Mouse (Mus musculus) forebrain, embryonic 11.5 days (tissue): ENCODE data around the gene Bloc1s5. TPM values are rescaled to one million over a fixed set of nuclear protein-coding genes. Genes with fewer than 3 reads are reported as not detected.
"Not testable (repeated sequence)": the region's sequence is repeated elsewhere in the genome, so short reads cannot be mapped to it uniquely, and the experiment has no call there.

Source experiments
- ATAC-seq: fragments of 200-750 bp; cut with Nextera tagmentation; replicated peaks from 2 replicates; pipeline ENCODE4 v1.8.0; 2017; ENCODE audit warnings: moderate TSS enrichment; ENCODE audit not compliant: low FRiP score
- DNase-seq: peaks from one replicate; pipeline ENCODE4 v3.0.0-alpha.2; 2017; ENCODE audit warnings: low spot score
- H3K27ac ChIP-seq: fragments of 300-500 bp; sonication (generic); 2 replicates; pipeline ENCODE4 v1.5.1; 2014; ENCODE audit warnings: low read depth, low read length
- H3K27me3 ChIP-seq: fragments of 300-500 bp; sonication (generic); 2 replicates; pipeline ENCODE4 v1.6.1; 2014; ENCODE audit warnings: mild to moderate bottlenecking, low read length, mixed read lengths; ENCODE audit not compliant: control insufficient read depth, insufficient read depth
- H3K36me3 ChIP-seq: fragments of 300-500 bp; sonication (generic); 2 replicates; pipeline ENCODE4 v1.6.1; 2014; ENCODE audit warnings: mild to moderate bottlenecking, low read length, moderate library complexity, mixed read lengths; ENCODE audit not compliant: control insufficient read depth, insufficient read depth
- H3K4me1 ChIP-seq: fragments of 300-500 bp; sonication (generic); replicated peaks from 2 replicates; pipeline ENCODE4 v1.6.1; 2014; ENCODE audit warnings: low read length, mixed read lengths; ENCODE audit not compliant: control insufficient read depth, insufficient read depth
- H3K4me2 ChIP-seq: fragments of 300-500 bp; sonication (generic); 2 replicates; pipeline ENCODE4 v1.6.1; 2014; ENCODE audit warnings: low read depth, mild to moderate bottlenecking, low read length, moderate library complexity, mixed read lengths; ENCODE audit not compliant: severe bottlenecking
- H3K4me3 ChIP-seq: fragments of 300-500 bp; sonication (generic); 2 replicates; pipeline ENCODE4 v1.5.1; 2014; ENCODE audit warnings: low read depth, low read length
- H3K9ac ChIP-seq: fragments of 300-500 bp; sonication (generic); 2 replicates; pipeline ENCODE4 v1.6.1; 2014; ENCODE audit warnings: low read length
- H3K9me3 ChIP-seq: fragments of 300-500 bp; sonication (generic); 2 replicates; pipeline ENCODE4 v1.6.1; 2016; ENCODE audit warnings: low read length, mixed read lengths; ENCODE audit not compliant: control insufficient read depth
- WGBS: fragments of 180-500 bp; shearing (Covaris S2); extraction: QIAGEN DNeasy Blood & Tissue Kit; methylation state at CpG from one replicate; pipeline ENCODE4 v1.1.7; 2014; 5-methylcytosine and 5-hydroxymethylcytosine counted together
- polyA plus RNA-seq: library from polyadenylated mRNA; unstranded; fragments of >200 nt; fragmentation: Nextera tagmentation; extraction: Ambion mirVana; gene quantifications from 2 replicates; pipeline ENCODE4 v1.2.1, GENCODE M21; 2014

The Bloc1s5 gene
- 22.2 and 25.2 TPM in 2 replicates for polyA plus RNA-seq

DNA sequence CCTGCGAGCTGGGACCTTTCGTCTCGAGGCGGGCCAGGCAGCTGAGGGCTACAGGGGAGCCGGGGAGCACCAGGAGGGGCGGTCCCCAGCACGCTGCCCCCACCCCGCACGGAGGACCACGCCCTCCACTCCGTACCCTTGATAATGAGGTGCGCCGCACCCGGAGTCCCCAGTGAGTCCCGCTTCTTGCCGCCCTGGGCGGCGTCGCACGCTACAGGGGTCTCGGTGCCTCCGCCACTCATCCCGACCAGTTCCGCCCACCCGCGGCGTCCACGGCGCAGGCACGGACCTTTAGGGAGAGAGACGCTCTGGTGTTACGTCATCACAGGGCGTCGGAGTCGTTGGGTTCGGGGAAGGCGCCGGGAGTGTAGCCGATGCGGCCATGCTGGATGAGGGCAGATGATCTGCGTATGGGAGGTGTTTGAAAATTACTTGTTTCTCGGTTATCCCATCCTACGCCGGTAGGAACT is at the start of gene Bloc1s5:
Gene Bloc1s5, minus strand, starts transcription at position 310 of the 470 bp plus-strand sequence.
- H3K27ac ChIP-seq: no peak within 1 kb of the TSS
- H3K4me1 ChIP-seq: peaks cover 1% of the 10 kb centered on the region; the same call in 1 of the 2 replicates
- H3K27me3 ChIP-seq: no peaks in the 10 kb centered on the region
- H3K9me3 ChIP-seq: no peaks in the 10 kb centered on the region
- WGBS: under 1% methylated on average over 44 of the region's 44 CpGs
- H3K9ac ChIP-seq: peak within 1 kb of the TSS; percentile 69
- peak within 1 kb of the TSS; percentile 64 for H3K4me3 ChIP-seq
- peak; percentile 96 for ATAC-seq
- DNase-seq: peak; percentile 97
- H3K4me2 ChIP-seq: peak within 1 kb of the TSS; percentile 74
- H3K36me3 ChIP-seq: no peaks in the 10 kb centered on the region

DNA sequence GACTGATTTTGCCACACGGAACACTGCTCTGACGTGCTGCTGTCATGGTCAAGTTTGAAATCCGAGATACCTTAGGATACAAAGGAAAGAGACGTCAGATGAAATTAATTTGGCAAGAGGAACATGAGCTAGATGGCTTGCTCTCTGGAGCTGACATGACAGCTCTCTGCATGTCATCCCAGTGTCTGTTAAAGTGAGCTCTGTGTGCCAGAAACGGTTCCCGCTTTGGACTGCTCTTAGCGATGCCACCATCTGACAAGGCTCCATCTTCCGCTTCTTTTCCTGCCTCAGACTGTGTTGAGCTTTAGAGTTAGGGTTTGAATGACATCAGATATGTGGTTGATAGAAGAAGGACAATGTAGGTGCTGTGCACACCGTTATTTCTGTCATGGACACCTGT is 37.4 kb upstream of the Bloc1s5 start:
- DNase-seq (no peak), ATAC-seq (no peak)
- Histone ChIP-seq H3K9me3 (no peaks in the 10 kb centered on the region), H3K27ac (no peak overlapping the region), H3K4me3 (no peak overlapping the region), H3K9ac (no peak overlapping the region), H3K4me2 (no peak overlapping the region), H3K27me3 (no peaks in the 10 kb centered on the region), H3K36me3 (no peaks in the 10 kb centered on the region), H3K4me1 (no peaks in the 10 kb centered on the region)
- 83% methylated on average over 9 of the region's 9 CpGs for WGBS

DNA sequence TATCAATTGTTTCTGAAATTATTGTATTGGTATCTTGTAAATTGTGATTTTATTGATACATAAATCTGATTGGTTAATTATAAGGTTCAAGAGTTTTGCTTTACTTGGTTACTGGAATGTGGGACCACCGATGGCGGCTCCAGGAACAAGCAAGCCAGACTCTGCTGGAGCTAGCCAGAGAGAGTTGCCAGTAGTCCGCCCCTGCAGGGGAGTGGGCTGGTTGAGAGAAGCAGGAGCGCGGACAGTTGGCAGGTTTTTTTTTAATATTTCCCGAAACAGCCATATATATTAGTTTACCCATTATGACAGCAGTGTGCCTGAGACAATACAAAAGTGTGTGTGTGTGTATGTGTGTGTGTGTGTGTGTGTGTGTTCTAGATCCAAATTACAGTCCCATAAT is 36.5 kb upstream of the Bloc1s5 start:
- H3K27ac ChIP-seq, ATAC-seq, H3K27me3 ChIP-seq, H3K9me3 ChIP-seq, DNase-seq, H3K4me3 ChIP-seq, H3K4me2 ChIP-seq, H3K4me1 ChIP-seq, H3K9ac ChIP-seq, H3K36me3 ChIP-seq: not testable (repeated sequence)
- WGBS: 90% methylated on average over 6 of the region's 6 CpGs

DNA sequence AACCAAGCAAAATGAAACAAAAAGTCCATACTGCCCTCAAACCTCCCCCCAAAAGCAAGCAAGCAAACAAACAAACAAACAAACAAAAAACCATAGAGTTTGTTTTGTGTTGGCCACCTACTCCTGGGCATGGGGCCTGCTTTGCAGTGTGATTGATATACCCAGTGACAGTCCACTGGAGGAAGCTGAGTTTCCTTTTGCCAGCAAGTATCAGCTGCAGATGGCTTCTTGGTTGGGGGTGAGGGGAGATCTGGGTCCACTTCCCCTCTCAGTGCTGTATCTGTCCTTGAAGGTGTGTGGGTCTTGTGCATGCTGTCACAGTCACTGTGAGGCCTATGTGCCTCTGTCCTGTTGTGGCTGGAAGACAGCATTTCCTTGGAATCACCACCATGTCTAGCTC is 35.1 kb upstream of the Bloc1s5 start:
- H3K4me3 ChIP-seq: no peak overlapping the region
- no peak overlapping the region for H3K4me2 ChIP-seq
- DNase-seq (no peak), ATAC-seq (no peak)
- no peaks in the 10 kb centered on the region for H3K27me3 ChIP-seq
- H3K9me3 ChIP-seq: no peaks in the 10 kb centered on the region
- H3K9ac ChIP-seq: no peak overlapping the region
- H3K36me3 ChIP-seq: no peaks in the 10 kb centered on the region
- H3K4me1 ChIP-seq: no peaks in the 10 kb centered on the region
- no peak overlapping the region for H3K27ac ChIP-seq

DNA sequence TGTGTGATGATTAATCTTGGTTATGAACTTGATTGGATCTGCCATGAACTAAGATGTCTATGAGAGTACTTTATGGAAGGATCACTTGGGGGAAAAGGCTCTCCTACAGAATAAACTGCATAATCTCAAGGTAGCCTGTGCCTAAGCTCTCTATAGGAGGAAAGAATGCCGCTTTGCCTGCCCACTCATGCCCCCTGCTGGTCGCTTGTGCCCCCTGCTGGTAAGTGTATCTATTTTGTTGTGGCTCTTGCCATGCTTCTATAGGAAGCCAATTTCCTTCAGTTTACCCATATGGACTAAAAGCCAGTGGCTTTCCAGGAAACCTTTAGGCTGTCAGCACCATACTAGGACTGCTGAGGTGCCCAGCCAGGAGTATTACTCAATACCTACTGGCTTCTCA is 33.6 kb upstream of the Bloc1s5 start:
- no peak for ATAC-seq
- Histone ChIP-seq H3K9ac (no peak overlapping the region), H3K4me1 (no peaks in the 10 kb centered on the region), H3K4me2 (no peak overlapping the region), H3K36me3 (no peaks in the 10 kb centered on the region), H3K4me3 (no peak overlapping the region), H3K27me3 (no peaks in the 10 kb centered on the region), H3K27ac (no peak overlapping the region), H3K9me3 (no peaks in the 10 kb centered on the region)
- no peak for DNase-seq
- 17% methylated on average over 2 of the region's 2 CpGs for WGBS

DNA sequence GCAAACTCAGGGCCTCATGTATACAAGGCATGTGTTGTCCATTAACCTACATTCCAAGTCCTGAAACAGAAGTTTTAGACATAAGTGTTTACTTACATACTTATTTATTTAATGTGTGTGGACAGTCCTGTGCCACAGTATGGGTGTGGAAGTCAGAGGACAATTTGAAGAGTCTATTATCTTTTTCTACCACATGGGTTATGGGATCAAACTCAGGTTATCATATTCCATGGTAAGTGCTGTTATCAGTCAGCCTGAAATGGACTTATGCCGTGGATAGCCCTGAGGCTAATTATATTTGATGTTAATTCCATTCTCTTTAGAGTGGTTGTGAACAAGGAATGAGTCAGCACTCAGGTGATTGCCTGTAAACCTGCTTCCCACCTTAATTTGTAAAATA is 29.8 kb upstream of the Bloc1s5 start:
- no peak for ATAC-seq
- no peak overlapping the region for H3K27ac ChIP-seq
- H3K27me3 ChIP-seq: no peaks in the 10 kb centered on the region
- no peaks in the 10 kb centered on the region for H3K36me3 ChIP-seq
- WGBS: 79% methylated on average over 1 of the region's 1 CpGs
- no peaks in the 10 kb centered on the region for H3K9me3 ChIP-seq
- H3K4me3 ChIP-seq: no peak overlapping the region
- H3K4me2 ChIP-seq: no peak overlapping the region
- H3K4me1 ChIP-seq: no peaks in the 10 kb centered on the region
- no peak overlapping the region for H3K9ac ChIP-seq
- DNase-seq: no peak

DNA sequence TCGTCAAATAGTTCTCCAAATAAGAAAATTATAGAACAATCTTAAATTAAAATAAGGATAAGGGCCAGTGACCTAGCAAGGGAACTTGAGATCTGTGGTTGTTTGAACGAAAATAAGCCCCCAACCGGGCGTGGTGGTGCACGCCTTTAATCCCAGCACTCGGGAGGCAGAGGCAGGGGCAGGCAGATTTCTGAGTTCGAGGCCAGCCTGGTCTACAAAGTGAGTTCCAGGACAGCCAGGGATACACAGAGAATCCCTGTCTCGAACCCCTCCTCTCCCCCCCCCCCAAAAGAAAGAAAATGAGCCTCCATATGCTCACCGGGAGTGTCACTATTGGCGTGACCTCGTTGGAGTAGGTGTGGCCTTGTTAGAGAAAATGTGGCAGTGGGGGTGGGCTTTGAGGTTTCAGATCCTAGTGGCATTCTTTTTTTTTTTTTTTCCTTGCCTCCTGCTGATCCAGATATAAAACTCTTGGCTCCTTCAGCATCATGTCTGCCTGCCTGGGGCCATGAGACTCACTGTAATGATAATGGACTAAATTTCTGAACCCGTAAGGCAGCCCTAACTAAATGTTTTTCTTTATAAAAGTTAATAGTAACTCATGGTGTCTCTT is 24.7 kb upstream of the Bloc1s5 start:
- H3K36me3 ChIP-seq: peaks cover 1% of the 10 kb centered on the region; the same call in 1 of the 2 replicates
- ATAC-seq (no peak), DNase-seq (no peak)
- H3K27me3 ChIP-seq: no peaks in the 10 kb centered on the region
- 86% methylated on average over 12 of the region's 12 CpGs for WGBS
- no peaks in the 10 kb centered on the region for H3K9me3 ChIP-seq
- H3K4me1 ChIP-seq: peaks cover 3% of the 10 kb centered on the region; the same call in 1 of the 2 replicates
- no peak overlapping the region for H3K4me3 ChIP-seq
- H3K9ac ChIP-seq: no peak overlapping the region
- no peak overlapping the region for H3K4me2 ChIP-seq
- H3K27ac ChIP-seq: no peak overlapping the region

DNA sequence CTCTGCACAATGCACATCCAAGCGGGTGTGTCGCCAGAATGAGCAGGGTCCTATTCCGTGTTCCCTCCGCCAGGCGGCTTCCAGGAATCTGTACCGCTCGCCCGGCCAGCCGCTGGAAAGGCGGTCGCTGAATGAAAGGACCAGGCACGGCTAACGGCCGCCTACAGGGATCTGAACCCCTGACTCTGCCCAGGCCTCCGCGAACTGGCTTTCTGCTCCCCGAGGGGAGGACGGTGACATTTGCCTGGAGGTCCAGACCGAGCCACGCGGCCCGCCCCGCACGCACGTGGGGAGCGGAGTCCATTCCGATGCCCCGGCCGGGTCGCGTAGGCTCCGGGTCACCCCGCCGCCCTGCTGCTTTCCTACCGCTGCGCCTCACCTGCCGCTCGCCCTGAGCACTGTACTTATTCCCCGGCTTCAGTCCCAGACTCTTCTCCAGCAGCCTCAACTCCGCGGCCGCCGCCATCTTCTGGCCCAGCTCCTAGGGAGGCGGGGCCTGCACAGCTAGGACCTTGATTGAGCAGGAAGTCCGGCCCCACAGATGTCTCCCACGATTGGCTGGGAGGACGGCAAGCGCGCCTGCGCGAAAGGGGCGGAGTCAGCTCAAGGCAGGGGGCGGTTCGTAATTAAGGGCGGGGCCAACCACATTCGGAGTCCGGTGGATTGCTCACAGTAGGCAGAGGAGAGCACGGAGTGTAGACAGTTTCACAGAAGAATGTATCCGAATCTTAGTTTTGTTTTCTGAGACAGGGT is 23.8 kb upstream of the Bloc1s5 start, which contains the start of gene Eef1e1:
Gene Eef1e1, minus strand, starts transcription at position 531 of the 753 bp plus-strand sequence.
- Histone ChIP-seq H3K27me3 (no peaks in the 10 kb centered on the region), H3K36me3 (peaks cover 6% of the 10 kb centered on the region; the same call in 1 of the 2 replicates), H3K4me3 (peak within 1 kb of the TSS; percentile 92), H3K4me1 (peaks cover 3% of the 10 kb centered on the region; the same call in 1 of the 2 replicates), H3K27ac (no peak within 1 kb of the TSS; the same call in 1 of the 2 replicates), H3K9me3 (no peaks in the 10 kb centered on the region), H3K4me2 (peak within 1 kb of the TSS; percentile 78), H3K9ac (peak within 1 kb of the TSS; percentile 90)
- under 1% methylated on average over 59 of the region's 59 CpGs for WGBS
- ATAC-seq: peak; percentile 99
- peak; percentile 97 for DNase-seq
